Mouse (Mus musculus) lung, postnatal 14 days (tissue): ENCODE results near the gene Gk.

ENCODE experiments used
- DNase-seq: peaks from one replicate; pipeline ENCODE4 v3.0.0; 2021

The Gk gene

DNA sequence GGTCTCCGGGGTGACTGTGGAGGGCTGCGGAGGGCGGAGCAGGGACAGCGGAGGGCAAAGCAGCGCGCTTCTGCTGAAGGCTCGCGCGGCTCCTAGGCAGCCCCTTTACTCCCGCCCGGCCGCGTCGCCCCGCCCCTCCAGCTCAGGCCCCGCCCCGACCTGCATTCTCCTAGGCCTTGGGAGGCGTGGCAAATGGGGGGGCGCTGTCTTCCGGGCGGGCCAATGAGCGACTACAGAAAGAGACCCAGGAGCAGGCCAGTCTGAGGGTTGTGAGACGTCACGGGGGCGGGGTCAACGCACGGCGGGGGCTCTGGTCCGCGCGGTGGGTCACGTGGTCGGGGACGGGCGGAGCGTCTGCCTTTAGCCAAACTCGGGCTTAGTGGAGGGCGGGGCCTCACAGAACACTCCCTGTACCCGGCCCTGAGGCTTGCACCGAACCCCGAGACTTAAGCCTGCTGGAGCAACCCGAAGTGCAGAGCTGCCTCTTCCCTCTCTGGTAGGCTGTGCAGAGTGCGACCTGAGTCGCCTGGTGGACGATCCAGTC, at the start of gene Gk:
Gene Gk, minus strand, starts transcription at position 276 of the 544 bp plus-strand sequence.
- peak; percentile 97 for DNase-seq

DNA sequence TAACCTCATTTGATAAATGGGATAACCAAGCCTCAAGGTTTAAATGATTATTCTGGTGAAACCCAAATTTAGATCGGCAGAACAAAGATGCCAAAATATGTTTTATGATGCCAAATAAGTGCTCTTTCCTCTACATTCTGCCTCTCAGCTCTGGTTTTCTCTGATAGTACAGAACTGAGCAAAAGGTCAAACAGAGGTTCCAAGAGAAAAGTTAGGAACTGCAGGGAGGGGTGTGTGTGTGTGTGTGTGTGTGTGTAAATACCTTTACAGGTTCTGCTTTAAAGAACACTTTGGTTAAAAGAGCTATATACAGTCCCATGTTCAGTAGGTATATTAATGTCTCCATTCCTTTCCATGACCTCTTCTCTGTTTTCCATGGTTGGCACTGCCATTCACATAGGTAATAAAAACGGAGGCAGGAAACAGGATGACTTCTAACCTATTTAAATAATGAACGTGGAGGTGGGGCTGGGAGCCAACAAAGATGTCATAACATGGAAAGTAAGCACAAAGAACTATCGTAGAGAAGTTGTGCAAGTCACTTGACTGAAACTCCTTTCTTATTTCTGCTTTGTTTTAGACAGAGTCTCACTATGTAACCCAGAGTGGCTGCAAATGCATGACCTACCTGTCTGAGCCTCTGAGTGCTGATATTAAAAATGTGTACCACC, 28.2 kb upstream of the Gk start:
- DNase-seq, result peak; percentile 10

- no peak for DNase-seq
Measured at GRCm38 (mm10) chrX:85803006-85803405, 26.4 kb upstream of the Gk start.

GRCm38 (mm10) chrX:85797449-85797848, 20.8 kb upstream of the Gk start:
- DNase-seq, result no peak

- DNase-seq, result no peak
Measured at GRCm38 (mm10) chrX:85778346-85778745, 1.7 kb upstream of the Gk start.

GRCm38 (mm10) chrX:85777141-85777540, 522 bp upstream of the Gk start:
- DNase-seq, result peak; percentile 47

DNA sequence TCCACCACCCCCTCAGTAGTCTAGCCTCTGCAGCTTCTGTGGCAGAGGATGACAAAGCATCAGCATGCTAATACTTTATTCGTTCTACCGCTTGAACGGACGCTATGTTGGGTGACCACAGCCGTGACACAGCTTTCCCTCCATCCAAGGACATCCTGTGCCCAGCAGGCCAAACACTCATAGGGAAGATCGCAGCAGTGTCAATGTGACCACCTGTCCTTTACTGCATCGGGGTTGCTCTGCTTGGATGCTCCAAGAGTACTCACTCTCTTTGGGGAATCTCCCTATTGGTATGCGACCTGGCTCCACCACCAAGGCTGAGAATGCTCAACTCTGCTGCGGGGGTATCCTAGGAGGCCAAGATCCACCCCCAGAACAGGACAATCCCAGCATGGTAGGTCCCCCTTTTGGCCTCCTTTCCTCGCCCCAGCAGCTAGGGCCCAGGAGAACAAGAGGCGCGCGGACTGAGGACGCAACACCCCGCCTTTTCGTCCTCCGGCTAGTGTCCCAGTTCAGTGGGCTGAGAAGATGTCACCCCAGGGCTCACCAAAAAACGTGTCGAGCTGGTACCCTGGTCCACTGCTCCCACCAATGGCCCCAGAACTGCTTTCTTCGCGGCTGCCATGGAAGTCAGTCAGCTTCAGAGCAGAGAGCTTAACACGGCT, 608 bp downstream of the Gk start:
- no peak for DNase-seq

DNA sequence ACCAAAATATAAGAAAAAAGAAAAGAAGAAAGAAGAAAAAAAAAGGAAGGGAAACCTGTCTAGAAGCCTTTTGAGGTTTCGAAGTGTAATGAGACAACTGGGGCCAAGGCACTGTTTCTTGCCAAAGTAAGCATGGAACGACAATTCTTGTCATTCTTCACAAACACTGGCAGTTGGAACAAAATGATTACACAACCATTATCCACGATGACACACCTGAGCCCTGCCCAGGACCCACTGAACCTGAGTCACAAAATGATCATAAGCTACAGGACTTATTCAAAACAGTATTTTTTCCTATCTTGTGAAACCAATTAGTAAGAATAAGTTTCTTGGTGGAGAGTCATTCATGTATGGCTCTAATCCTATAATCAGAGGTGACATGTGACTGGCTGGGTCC, 5.3 kb downstream of the Gk start:
- no peak for DNase-seq

- DNase-seq, result no peak
Measured at GRCm38 (mm10) chrX:85770747-85771146, 5.9 kb downstream of the Gk start.

DNA sequence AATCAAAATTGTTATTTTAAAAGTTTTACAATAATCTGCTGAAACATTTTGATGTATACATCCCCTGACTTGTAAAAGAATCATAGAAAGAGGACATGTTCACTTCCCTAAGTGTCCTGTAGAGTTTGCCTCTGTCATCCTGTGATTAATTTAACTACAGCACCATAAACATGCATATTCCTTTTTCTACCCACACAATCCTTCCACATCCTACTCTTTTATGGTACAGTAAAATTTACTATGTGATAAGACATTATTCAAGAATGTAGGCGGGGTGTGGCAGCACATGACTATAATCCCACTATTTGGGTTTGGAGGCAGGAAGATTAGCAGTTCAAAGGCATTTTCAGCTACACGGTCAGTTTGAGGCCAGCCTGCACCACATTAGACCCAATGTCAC, 8.0 kb downstream of the Gk start:
- no peak for DNase-seq

GRCm38 (mm10) chrX:85756005-85756404, 20.6 kb downstream of the Gk start:
- no peak for DNase-seq

GRCm38 (mm10) chrX:85743837-85744236, 32.8 kb downstream of the Gk start:
- no peak for DNase-seq

- no peak for DNase-seq
Measured at GRCm38 (mm10) chrX:85733228-85733627, 43.4 kb downstream of the Gk start.

DNA sequence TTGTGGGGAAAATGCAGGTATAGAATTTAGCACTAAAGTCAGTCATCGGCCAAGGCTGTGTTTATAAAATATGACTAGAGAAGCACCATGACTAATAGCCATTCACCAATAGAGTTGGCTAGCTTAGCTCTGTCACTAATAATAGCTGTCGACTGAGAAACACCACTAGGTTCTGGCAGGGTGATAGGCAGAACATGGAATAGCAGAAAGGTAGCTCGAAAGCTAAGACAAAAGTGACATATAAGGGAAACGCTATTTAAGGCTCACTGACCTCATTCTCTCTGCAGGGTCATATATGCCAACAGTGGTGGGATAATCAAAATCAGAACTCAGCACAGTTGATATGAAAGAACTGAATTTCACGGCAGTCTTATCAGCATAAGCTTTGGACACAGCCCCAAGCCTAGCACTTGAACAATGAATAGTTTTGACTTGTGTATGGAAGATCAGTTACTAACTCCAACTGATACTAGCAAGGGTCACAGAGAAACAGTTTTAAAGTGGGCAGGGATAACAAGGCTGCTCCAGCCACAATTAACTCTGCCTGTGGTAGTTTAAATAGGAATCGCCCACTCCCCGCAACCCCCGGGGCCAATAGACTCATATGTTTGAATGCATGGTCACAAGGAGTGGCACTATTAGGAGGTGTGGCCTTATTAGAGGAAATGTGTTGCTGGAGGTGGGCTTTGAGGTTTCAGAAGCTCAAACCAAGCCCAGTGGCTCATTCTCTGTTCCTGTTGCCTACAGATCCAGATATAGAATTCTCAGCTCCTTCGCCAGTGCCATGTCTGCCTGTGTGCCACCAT, 45.3 kb downstream of the Gk start:
- no peak for DNase-seq

- peak; percentile 13 for DNase-seq
Measured at GRCm38 (mm10) chrX:85721226-85721625, 55.4 kb downstream of the Gk start.

- DNase-seq, result no peak
Measured at GRCm38 (mm10) chrX:85710399-85710798, 66.2 kb downstream of the Gk start.

- DNase-seq, result no peak
Measured at GRCm38 (mm10) chrX:85705715-85706114, 70.9 kb downstream of the Gk start.

GRCm38 (mm10) chrX:85683723-85684122, 92.9 kb downstream of the Gk start:
- no peak for DNase-seq

- DNase-seq, result no peak
Measured at GRCm38 (mm10) chrX:85682125-85682524, 94.5 kb downstream of the Gk start.

DNA sequence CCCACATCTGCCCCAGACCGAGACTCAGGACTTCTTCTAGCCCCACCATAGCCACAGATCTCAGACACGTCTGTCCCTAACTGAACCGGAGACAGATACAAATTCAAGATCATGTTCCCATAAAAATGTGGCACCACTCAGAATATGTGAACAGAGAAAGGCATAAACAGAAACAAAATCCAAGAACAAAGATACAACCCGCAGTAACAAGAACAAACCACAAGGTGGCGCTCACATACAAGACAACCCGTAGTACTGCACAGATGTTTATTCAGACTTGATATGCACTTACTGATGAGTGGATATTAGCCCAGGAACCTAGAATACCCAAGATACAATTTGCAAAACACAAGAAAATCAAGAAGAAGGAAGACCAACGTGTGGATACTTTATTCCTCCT, 99.8 kb downstream of the Gk start:
- DNase-seq, result peak; percentile 37
